Mouse (Mus musculus): ENCODE measurements around the gene Ubl7. TPM values are rescaled to one million over a fixed set of nuclear protein-coding genes. Genes with fewer than 3 reads are reported as not detected.

Gene Ubl7
- polyA plus RNA-seq, 1 experiment from 2014 or later = 171 TPM

- H3K36me3 ChIP-seq = no peaks in the 10 kb centered on the region
- no peaks in the 10 kb centered on the region for H3K9me3 ChIP-seq
- H3K4me1 ChIP-seq = no peaks in the 10 kb centered on the region
- WGBS = 75% methylated on average over 5 of the region's 5 CpGs
- ATAC-seq (replicated peaks) = no peak
- H3K27me3 ChIP-seq = no peaks in the 10 kb centered on the region
- no peak overlapping the region for H3K4me3 ChIP-seq
- H3K27ac ChIP-seq (replicated peaks) = no peak overlapping the region
- no peak overlapping the region for H3K9ac ChIP-seq (replicated peaks)
- H3K4me2 ChIP-seq (replicated peaks) = no peak overlapping the region
Measured at GRCm38 (mm10) chr9:57974221-57974620, 63.4 kb downstream of the Ubl7 start.

- Histone ChIP-seq H3K4me2 (replicated peaks) (no peak overlapping the region), H3K4me1 (no peaks in the 10 kb centered on the region), H3K27me3 (no peaks in the 10 kb centered on the region), H3K36me3 (no peaks in the 10 kb centered on the region), H3K9me3 (no peaks in the 10 kb centered on the region), H3K27ac (replicated peaks) (no peak overlapping the region), H3K4me3 (no peak overlapping the region), H3K9ac (replicated peaks) (no peak overlapping the region)
- no peak for ATAC-seq (replicated peaks)
- WGBS = 90% methylated on average over 5 of the region's 5 CpGs
Measured at GRCm38 (mm10) chr9:57975200-57975821, 64.5 kb downstream of the Ubl7 start.

GRCm38 (mm10) chr9:57978025-57978424 is 67.2 kb downstream of the Ubl7 start:
- H3K4me1 ChIP-seq = no peaks in the 10 kb centered on the region
- no peak overlapping the region for H3K4me2 ChIP-seq (replicated peaks)
- no peak overlapping the region for H3K9ac ChIP-seq (replicated peaks)
- H3K4me3 ChIP-seq = no peak overlapping the region
- no peaks in the 10 kb centered on the region for H3K27me3 ChIP-seq
- ATAC-seq (replicated peaks) = no peak
- H3K36me3 ChIP-seq = no peaks in the 10 kb centered on the region
- H3K27ac ChIP-seq (replicated peaks) = no peak overlapping the region
- WGBS = 92% methylated on average over 6 of the region's 6 CpGs
- H3K9me3 ChIP-seq = no peaks in the 10 kb centered on the region

- H3K27ac ChIP-seq (replicated peaks) = no peak overlapping the region
- no peak for ATAC-seq (replicated peaks)
Measured at GRCm38 (mm10) chr9:57978858-57979257, 68.1 kb downstream of the Ubl7 start.

More at GRCm38 (mm10) chr9:57978858-57979257, 68.1 kb downstream of the Ubl7 start:
- no peaks in the 10 kb centered on the region for H3K9me3 ChIP-seq
- no peaks in the 10 kb centered on the region for H3K4me1 ChIP-seq
- no peak overlapping the region for H3K9ac ChIP-seq (replicated peaks)
- 76% methylated on average over 3 of the region's 3 CpGs for WGBS
- no peak overlapping the region for H3K4me2 ChIP-seq (replicated peaks)
- H3K36me3 ChIP-seq = no peaks in the 10 kb centered on the region
- H3K27me3 ChIP-seq = no peaks in the 10 kb centered on the region
- H3K4me3 ChIP-seq = no peak overlapping the region

Other genes with a start within 250 kb of the Ubl7 start
- gene Cyp1a2, start 227.3 kb upstream of the Ubl7 start, polyA plus RNA-seq (2015; fragmentation: Nextera tagmentation; extraction: Ambion mirVana) = not detected in 2 replicates
- gene Cyp1a1, start 223.1 kb upstream of the Ubl7 start, polyA plus RNA-seq (2015; fragmentation: Nextera tagmentation; extraction: Ambion mirVana) = 0.06 and 0.20 TPM in 2 replicates
- gene Edc3, start 202.4 kb upstream of the Ubl7 start, polyA plus RNA-seq (2015; fragmentation: Nextera tagmentation; extraction: Ambion mirVana) = 36.4 and 37.1 TPM in 2 replicates
- gene Clk3, start 145.1 kb upstream of the Ubl7 start, polyA plus RNA-seq (2015; fragmentation: Nextera tagmentation; extraction: Ambion mirVana) = 88.6 and 93.0 TPM in 2 replicates
- 8.0 and 9.2 TPM in 2 replicates for gene Arid3b, start 74.2 kb upstream of the Ubl7 start, polyA plus RNA-seq (2015; fragmentation: Nextera tagmentation; extraction: Ambion mirVana)
- gene Sema7a, start 29.1 kb downstream of the Ubl7 start, polyA plus RNA-seq (2015; fragmentation: Nextera tagmentation; extraction: Ambion mirVana) = 3.4 and 3.6 TPM in 2 replicates
- 0.31 and 0.45 TPM in 2 replicates for gene Cyp11a1, start 95.4 kb downstream of the Ubl7 start, polyA plus RNA-seq (2015; fragmentation: Nextera tagmentation; extraction: Ambion mirVana)
- 8.7 and 10.8 TPM in 2 replicates for gene Stra6, start 152.8 kb downstream of the Ubl7 start, polyA plus RNA-seq (2015; fragmentation: Nextera tagmentation; extraction: Ambion mirVana)
- gene Ccdc33, start 207.8 kb downstream of the Ubl7 start, polyA plus RNA-seq (2015; fragmentation: Nextera tagmentation; extraction: Ambion mirVana) = 0.93 and 1.1 TPM in 2 replicates

Measured in forebrain, embryonic 15.5 days (tissue).